Mouse (Mus musculus) cerebellum, postnatal 10 days (tissue): ENCODE data around the gene Slc44a1.

Experiments
- DNase-seq, 2 experiments: peaks; one replicate each; pipeline ENCODE4 v3.0.0; 2021; ENCODE audit warnings: mixed read lengths in 2 of 2

Slc44a1 gene

GRCm38 (mm10) chr4:53474109-53474508 lies 33.9 kb downstream of the Slc44a1 start:
- no peak for DNase-seq

DNA sequence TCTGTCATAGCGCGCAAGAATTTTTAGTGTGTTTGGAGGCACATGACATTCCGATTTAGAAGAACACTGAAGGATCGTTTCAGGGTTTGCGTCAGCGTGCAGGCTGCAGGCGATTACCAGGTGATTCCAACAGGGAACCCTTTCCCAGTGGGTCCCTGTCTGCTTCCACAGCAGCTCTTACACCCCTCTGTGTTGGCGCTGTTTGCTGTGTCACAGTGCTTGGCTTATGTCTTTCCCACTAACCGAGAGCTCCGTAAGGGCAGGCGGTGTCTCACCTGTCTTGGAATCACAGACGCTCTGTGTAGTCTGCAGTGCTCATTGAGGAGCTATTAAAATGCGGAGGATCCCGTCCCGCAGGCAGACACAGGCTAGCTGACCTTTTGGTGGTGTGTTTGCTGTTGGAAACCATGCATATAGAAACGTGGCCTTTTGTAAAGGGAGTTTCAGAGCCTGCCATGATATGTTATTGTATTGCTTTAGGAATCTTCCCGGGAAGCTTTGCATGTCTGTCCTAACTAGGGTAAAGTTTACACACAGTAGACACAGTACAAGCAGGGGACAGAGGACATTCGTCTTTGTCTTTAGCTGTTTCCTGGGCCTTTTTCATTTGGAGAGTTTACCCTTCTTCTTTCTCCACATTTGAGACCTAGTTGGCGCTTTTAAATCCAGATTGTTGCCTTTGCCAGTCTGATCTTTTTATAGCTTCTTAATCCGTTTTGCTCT lies 35.2 kb downstream of the Slc44a1 start:
- DNase-seq, result peak; percentile 34 to 38

DNA sequence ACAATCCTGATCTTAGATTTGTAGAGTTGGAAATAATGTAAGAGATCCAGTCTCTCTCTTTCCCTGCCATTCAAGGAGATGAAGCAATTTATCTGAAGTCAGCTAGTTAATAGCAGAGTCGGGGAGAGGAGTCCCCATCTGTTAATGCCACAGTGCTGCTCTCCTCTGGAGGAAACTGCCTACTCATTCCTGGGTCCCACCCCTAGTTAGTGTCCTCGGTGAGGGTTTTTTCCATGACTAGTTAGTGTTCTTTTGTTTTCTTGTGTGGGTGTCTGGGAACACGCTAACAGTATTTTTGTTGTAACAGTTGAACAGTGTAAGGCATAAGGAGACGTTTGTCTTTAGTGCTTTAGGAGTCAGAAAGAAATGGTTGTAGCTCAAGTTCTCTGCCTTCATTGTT lies 38.4 kb downstream of the Slc44a1 start:
- DNase-seq, result no peak

- DNase-seq, result peak in 1 of 2 experiments; percentile 21
Observed at GRCm38 (mm10) chr4:53487216-53488188, 47.3 kb downstream of the Slc44a1 start.

- DNase-seq, result peak; percentile 90 to 91
Observed at GRCm38 (mm10) chr4:53488803-53489202, 48.6 kb downstream of the Slc44a1 start.

GRCm38 (mm10) chr4:53490371-53490770 lies 50.2 kb downstream of the Slc44a1 start:
- no peak for DNase-seq

DNA sequence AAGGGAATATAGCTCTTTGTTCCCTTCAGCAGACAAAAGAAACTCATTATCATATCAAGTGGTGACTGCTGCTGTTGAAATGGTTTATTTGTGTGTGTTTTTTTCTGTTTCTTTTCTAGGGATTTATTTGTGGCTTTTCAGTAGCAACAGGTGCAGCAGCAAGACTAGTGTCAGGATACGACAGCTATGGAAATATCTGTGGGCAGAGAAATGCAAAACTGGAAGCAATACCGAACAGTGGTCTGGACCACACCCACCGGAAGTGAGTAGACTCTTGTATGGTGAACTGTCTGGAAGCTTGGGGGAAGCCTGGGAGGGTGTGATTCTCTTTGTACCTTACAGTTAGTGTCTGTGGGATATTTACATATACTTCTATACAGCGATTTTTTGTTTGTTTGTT lies 51.1 kb downstream of the Slc44a1 start:
- no peak for DNase-seq

DNA sequence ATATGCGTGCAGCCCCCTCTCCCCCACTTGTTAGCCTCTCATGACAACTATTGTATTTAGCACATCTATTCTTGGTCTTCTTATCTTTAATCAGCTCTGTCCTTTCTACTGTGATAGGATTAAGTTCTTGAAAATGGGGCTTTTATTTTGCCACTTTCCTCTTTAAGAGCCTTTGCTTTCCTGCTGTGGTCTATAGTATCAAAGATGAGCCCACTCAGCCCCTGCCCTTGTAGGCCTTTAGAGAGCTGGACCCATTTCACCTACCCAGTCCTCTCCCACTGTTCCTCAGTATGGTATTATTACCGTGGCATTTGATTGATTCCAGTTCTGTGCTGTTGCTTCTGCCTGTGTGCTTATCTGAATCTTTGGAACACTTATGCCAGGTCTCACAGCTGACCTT lies 55.4 kb downstream of the Slc44a1 start:
- no peak for DNase-seq

- no peak for DNase-seq
Observed at GRCm38 (mm10) chr4:53502764-53503163, 62.6 kb downstream of the Slc44a1 start.

GRCm38 (mm10) chr4:53512131-53512916 lies 72.1 kb downstream of the Slc44a1 start:
- peak; percentile 90 to 93 for DNase-seq

- DNase-seq, result peak; percentile 70 to 75
Observed at GRCm38 (mm10) chr4:53513276-53514081, 73.3 kb downstream of the Slc44a1 start.

- peak; percentile 79 to 85 for DNase-seq
Observed at GRCm38 (mm10) chr4:53516011-53516532, 75.9 kb downstream of the Slc44a1 start.

DNA sequence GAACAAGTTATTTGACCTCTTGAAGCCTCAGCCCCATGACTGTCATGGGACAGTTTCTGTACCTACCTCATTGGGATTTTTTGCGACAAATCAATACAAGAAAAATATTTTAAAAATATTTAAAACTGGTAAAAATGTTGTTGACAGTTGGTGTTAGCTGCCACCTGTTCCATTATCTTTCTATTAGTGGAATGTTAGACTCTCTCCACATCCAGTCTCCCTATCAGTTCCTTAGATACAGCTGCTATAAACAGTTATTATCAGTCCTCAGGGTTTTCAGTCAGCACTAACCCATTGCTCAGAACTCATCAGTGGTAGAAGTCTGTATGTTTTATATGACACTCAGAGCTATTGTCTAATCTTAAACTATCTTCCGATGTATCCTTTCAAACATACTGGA lies 79.2 kb downstream of the Slc44a1 start:
- DNase-seq, result no peak

- no peak for DNase-seq
Observed at GRCm38 (mm10) chr4:53521028-53521427, 80.8 kb downstream of the Slc44a1 start.

GRCm38 (mm10) chr4:53522655-53523054 lies 82.4 kb downstream of the Slc44a1 start:
- peak in 1 of 2 experiments; percentile 20 for DNase-seq

DNA sequence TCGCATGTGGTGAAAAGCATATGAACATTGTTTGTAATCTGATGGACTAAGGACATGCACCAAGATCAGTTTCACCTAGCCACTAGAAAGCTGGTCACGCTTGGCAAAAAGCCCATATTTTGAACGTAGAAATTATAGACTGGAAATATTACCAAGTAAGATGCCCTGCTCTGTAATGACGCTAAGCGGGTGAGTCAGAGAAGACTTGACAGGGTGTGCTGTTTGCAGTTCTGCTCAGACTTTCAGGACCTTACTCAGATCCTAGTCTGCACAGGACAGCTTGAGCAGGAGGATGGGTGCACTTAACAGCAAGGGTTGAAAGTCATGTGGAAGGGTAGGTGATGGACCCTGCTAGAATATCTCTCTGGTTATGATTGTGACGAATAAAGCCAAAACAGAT lies 85.3 kb downstream of the Slc44a1 start:
- peak in 1 of 2 experiments; percentile 41 for DNase-seq

DNA sequence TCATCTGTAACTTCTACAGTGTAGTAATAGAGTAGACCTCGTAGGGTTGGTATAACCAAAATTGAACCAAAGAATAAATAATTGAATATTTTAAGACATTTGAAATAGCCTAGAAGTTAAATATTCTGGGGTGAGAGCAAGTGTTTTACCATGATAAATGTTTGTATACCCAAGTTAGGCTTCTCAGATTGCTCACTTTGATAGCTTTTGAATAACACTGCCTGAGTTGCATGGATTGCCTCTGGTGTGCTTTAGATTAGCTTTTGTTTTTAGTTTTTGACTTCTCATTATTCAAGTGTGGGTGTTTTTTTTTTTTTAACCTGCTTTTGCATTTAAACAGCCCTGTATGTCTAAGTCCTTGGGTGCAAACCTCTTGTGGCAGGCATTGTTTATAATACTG lies 85.8 kb downstream of the Slc44a1 start:
- no peak for DNase-seq

GRCm38 (mm10) chr4:53526446-53526845 lies 86.2 kb downstream of the Slc44a1 start:
- DNase-seq, result no peak

- DNase-seq, result no peak
Observed at GRCm38 (mm10) chr4:53535795-53536194, 95.6 kb downstream of the Slc44a1 start.

- DNase-seq, result no peak
Observed at GRCm38 (mm10) chr4:53537101-53537500, 96.9 kb downstream of the Slc44a1 start.

DNA sequence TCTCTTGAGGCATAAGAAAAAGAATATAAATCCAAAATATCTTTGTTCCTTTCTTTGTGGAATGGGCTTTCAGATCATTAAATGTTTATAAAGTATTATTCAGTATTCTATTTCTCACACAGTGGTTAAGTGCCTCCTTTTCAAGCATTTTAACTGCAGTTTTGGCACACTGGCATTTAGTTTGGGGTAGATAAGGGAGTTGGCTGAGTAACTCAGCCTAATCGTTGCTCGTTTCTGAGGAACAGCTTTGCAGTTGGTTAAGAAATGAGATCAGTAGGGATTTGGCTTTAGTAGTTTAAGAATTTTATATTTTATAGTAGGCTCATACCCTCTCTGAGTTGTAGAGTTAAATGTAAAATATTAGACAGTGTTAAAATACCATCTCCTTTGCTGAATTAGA lies 97.3 kb downstream of the Slc44a1 start:
- DNase-seq, result no peak

- DNase-seq, result no peak
Observed at GRCm38 (mm10) chr4:53538600-53538999, 98.4 kb downstream of the Slc44a1 start.
